In genomic region chr12:111809762-111810161, GRCm38 (mm10) we compare ENCODE assay signal across 8 mouse cellular contexts. TPM values are rescaled to one million over a fixed set of nuclear protein-coding genes. Genes with fewer than 3 reads are reported as not detected.
DNase-seq lines count a peak whose midpoint lies in the region; ATAC-seq and TF ChIP-seq lines count a peak whose summit lies in the region.

No protein-coding gene starts in this region.

- TF ChIP-seq CTCF in lung, embryonic 14.5 days (IDR thresholded peaks at IDR 0.05; ENCODE audit: low read depth): peak; percentile 41; the same call in 1 of the 2 replicates

- H3K9ac ChIP-seq in forebrain, embryonic 15.5 days (replicated peaks): no peak overlapping the region
- H3K9ac ChIP-seq in lung, embryonic 14.5 days: peak overlapping the region; percentile 36
- peak overlapping the region; percentile 3; the same call in 1 of the 2 replicates for H3K9ac ChIP-seq in neural tube, embryonic 15.5 days (replicated peaks)

- intact Hi-C loops in heart, postnatal 14 days (cut with DNase I): loop anchor here (5.0 kb wide), 1 partner anchor 42 kb away; no protein-coding TSS in a partner anchor

- peaks cover 25% of the 10 kb centered on the region for H3K36me3 ChIP-seq in forebrain, embryonic 15.5 days
- peaks cover 50% of the 10 kb centered on the region for H3K36me3 ChIP-seq in lung, embryonic 14.5 days (ENCODE audit: insufficient read depth)
- H3K36me3 ChIP-seq in neural tube, embryonic 15.5 days: peaks cover 30% of the 10 kb centered on the region

- H3K9me3 ChIP-seq in forebrain, embryonic 15.5 days: no peaks in the 10 kb centered on the region
- no peaks in the 10 kb centered on the region for H3K9me3 ChIP-seq in lung, embryonic 14.5 days (ENCODE audit: low read depth, low read length)
- no peaks in the 10 kb centered on the region for H3K9me3 ChIP-seq in neural tube, embryonic 15.5 days (replicated peaks)

- no peak overlapping the region for H3K4me3 ChIP-seq in forebrain, embryonic 15.5 days
- no peak overlapping the region for H3K4me3 ChIP-seq in lung, embryonic 14.5 days (ENCODE audit: low read depth, low read length)
- no peak overlapping the region for H3K4me3 ChIP-seq in neural tube, embryonic 15.5 days (replicated peaks)

- WGBS in forebrain, embryonic 15.5 days: 2% methylated on average over 6 of the region's 9 CpGs
- WGBS in large intestine, adult 2 months: 3% methylated on average over 9 of the region's 9 CpGs
- WGBS in lung, embryonic 14.5 days: 8% methylated on average over 9 of the region's 9 CpGs
- WGBS in neural tube, embryonic 15.5 days: 1% methylated on average over 9 of the region's 9 CpGs

- DNase-seq in ES-CJ7 (ENCODE audit: low read depth, low spot score): peak; percentile 53
- peak; percentile 74 to 76 for DNase-seq in cerebellum, adult 18-20 months
- DNase-seq in heart, postnatal 14 days: peak; percentile 75 to 83
- DNase-seq in large intestine, adult 2 months (ENCODE audit: low read depth, low spot score): peak; percentile 56
- peak; percentile 83 for DNase-seq in lung, embryonic 14.5 days
- peak; percentile 79 for DNase-seq in thymus, postnatal 0 days (ENCODE audit: low spot score)

- H3K27ac ChIP-seq in forebrain, embryonic 15.5 days (replicated peaks): peak overlapping the region; percentile 76
- H3K27ac ChIP-seq in lung, embryonic 14.5 days (ENCODE audit: low read depth): 0 out of 2 replicates have a peak overlapping the region, but pooled peaks have one; percentile 36
- H3K27ac ChIP-seq in neural tube, embryonic 15.5 days (replicated peaks): peak overlapping the region; percentile 38; the same call in 1 of the 2 replicates

- peaks cover 25% of the 10 kb centered on the region for H3K4me1 ChIP-seq in forebrain, embryonic 15.5 days
- H3K4me1 ChIP-seq in lung, embryonic 14.5 days (ENCODE audit: insufficient read depth): peaks cover 11% of the 10 kb centered on the region; the same call in 1 of the 2 replicates
- H3K4me1 ChIP-seq in neural tube, embryonic 15.5 days: peaks cover 26% of the 10 kb centered on the region

- no peak overlapping the region for H3K4me2 ChIP-seq in forebrain, embryonic 15.5 days (replicated peaks)
- H3K4me2 ChIP-seq in lung, embryonic 14.5 days: no peak overlapping the region
- peak overlapping the region; percentile 26; the same call in 1 of the 2 replicates for H3K4me2 ChIP-seq in neural tube, embryonic 15.5 days

- no peaks in the 10 kb centered on the region for H3K27me3 ChIP-seq in forebrain, embryonic 15.5 days
- H3K27me3 ChIP-seq in lung, embryonic 14.5 days (ENCODE audit: insufficient read depth, low read length): no peaks in the 10 kb centered on the region
- no peaks in the 10 kb centered on the region for H3K27me3 ChIP-seq in neural tube, embryonic 15.5 days (replicated peaks)

- no peak; the same call in 1 of the 2 replicates for ATAC-seq in forebrain, embryonic 15.5 days (replicated peaks)
- peak; percentile 23; the same call in 1 of the 2 replicates for ATAC-seq in lung, embryonic 14.5 days (ENCODE audit: insufficient read depth)
- ATAC-seq in neural tube, embryonic 15.5 days (ENCODE audit: low FRiP score): no peak

RNA-seq across cellular contexts. Expression of gene Xrcc3, which starts 3.9 kb away (rescaled TPM):
- 4.5 and 4.8 TPM in 2 replicates for polyA plus RNA-seq in forebrain, embryonic 15.5 days (2015; fragmentation: Nextera tagmentation; extraction: Ambion mirVana)
- 1 to 10 TPM; 2.1 to 3.1 TPM for total RNA-seq in heart, postnatal 14 days (2021)
- 8.4 and 10.7 TPM in 2 replicates for polyA plus RNA-seq in large intestine, adult 2 months (2012; rRNA removed)
- polyA plus RNA-seq in lung, embryonic 14.5 days (2014; fragmentation: Nextera tagmentation; extraction: Ambion mirVana): 15.7 and 16.9 TPM in 2 replicates
- polyA plus RNA-seq in neural tube, embryonic 15.5 days (2015; fragmentation: Nextera tagmentation; extraction: Ambion mirVana): 2.5 and 4.6 TPM in 2 replicates
- 5.0 and 5.7 TPM in 2 replicates for polyA plus RNA-seq in thymus, postnatal 0 days (2015; fragmentation: Nextera tagmentation; extraction: Ambion mirVana)

RNA-seq across cellular contexts. Expression of gene Zfyve21, which starts 4.2 kb away (rescaled TPM):
- polyA plus RNA-seq in forebrain, embryonic 15.5 days (2015; fragmentation: Nextera tagmentation; extraction: Ambion mirVana): 39.0 and 41.7 TPM in 2 replicates
- 10 to 100 TPM; 55.3 to 59.7 TPM for total RNA-seq in heart, postnatal 14 days (2021)
- 95.0 and 118 TPM in 2 replicates for polyA plus RNA-seq in large intestine, adult 2 months (2012; rRNA removed)
- polyA plus RNA-seq in lung, embryonic 14.5 days (2014; fragmentation: Nextera tagmentation; extraction: Ambion mirVana): 111 and 112 TPM in 2 replicates
- polyA plus RNA-seq in neural tube, embryonic 15.5 days (2015; fragmentation: Nextera tagmentation; extraction: Ambion mirVana): 39.8 and 64.0 TPM in 2 replicates
- 73.7 and 76.6 TPM in 2 replicates for polyA plus RNA-seq in thymus, postnatal 0 days (2015; fragmentation: Nextera tagmentation; extraction: Ambion mirVana)

RNA-seq across cellular contexts. Expression of gene Klc1, which starts 51.1 kb away (rescaled TPM):
- polyA plus RNA-seq in forebrain, embryonic 15.5 days (2015; fragmentation: Nextera tagmentation; extraction: Ambion mirVana): 430 and 440 TPM in 2 replicates
- total RNA-seq in heart, postnatal 14 days (2021): 100 to 1,000 TPM; 120 to 129 TPM
- 34.2 and 44.0 TPM in 2 replicates for polyA plus RNA-seq in large intestine, adult 2 months (2012; rRNA removed)
- 90.5 and 96.7 TPM in 2 replicates for polyA plus RNA-seq in lung, embryonic 14.5 days (2014; fragmentation: Nextera tagmentation; extraction: Ambion mirVana)
- 504 and 568 TPM in 2 replicates for polyA plus RNA-seq in neural tube, embryonic 15.5 days (2015; fragmentation: Nextera tagmentation; extraction: Ambion mirVana)
- polyA plus RNA-seq in thymus, postnatal 0 days (2015; fragmentation: Nextera tagmentation; extraction: Ambion mirVana): 46.9 and 52.2 TPM in 2 replicates
